Mouse (Mus musculus) left cerebral cortex, postnatal 10 days (tissue): Measurements from ENCODE around the gene Cep85l. TPM values are rescaled to one million over a fixed set of nuclear protein-coding genes. Genes with fewer than 3 reads are reported as not detected.

Experiments used
- DNase-seq, 2 experiments: peaks; one replicate each; pipeline ENCODE4 v3.0.0; 2021 to 2022; ENCODE audit warnings: low spot score in 2 of 2, mixed read lengths in 1 of 2; ENCODE audit errors: extremely low spot score in 1 of 2
- intact Hi-C: fragments of 180-260 bp; cut with DNase I; formaldehyde crosslinking; loops from one replicate; pipeline ENCODE4 v1.15.1; 2025
- total RNA-seq, 2 experiments: library from RNA; stranded (reverse); gene quantifications; 2 replicates each; pipeline ENCODE4 v1.2.3; 2021

The Cep85l gene
- total RNA-seq: 10 to 100 TPM; 16.8 to 17.8 TPM

- DNase-seq: peak; percentile 85 to 94
- intact Hi-C loops: loop anchor here (10.0 kb wide), 1 partner anchor 125 kb away; no protein-coding TSS in a partner anchor
Observed at GRCm38 (mm10) chr10:53379709-53380106, at the start of gene Cep85l. TSS of gene Cep85l (minus strand) at chr10:53379947.

GRCm38 (mm10) chr10:53428695-53429447 is 49.1 kb upstream of the Cep85l start:
- DNase-seq: no peak
- intact Hi-C loops: no loop called here

GRCm38 (mm10) chr10:53426524-53426923 is 46.8 kb upstream of the Cep85l start:
- intact Hi-C loops: no loop called here

GRCm38 (mm10) chr10:53423091-53423490 is 43.3 kb upstream of the Cep85l start:
- no peak for DNase-seq
- intact Hi-C loops: no loop called here

More at GRCm38 (mm10) chr10:53426524-53426923, 46.8 kb upstream of the Cep85l start:
- DNase-seq: no peak

- no peak for DNase-seq
- intact Hi-C loops: no loop called here
Observed at GRCm38 (mm10) chr10:53422206-53422605, 42.5 kb upstream of the Cep85l start.

- intact Hi-C loops: no loop called here
- DNase-seq: no peak
Observed at GRCm38 (mm10) chr10:53421613-53422012, 41.9 kb upstream of the Cep85l start.

- intact Hi-C loops: no loop called here
- DNase-seq: no peak
Observed at GRCm38 (mm10) chr10:53420069-53420468, 40.3 kb upstream of the Cep85l start.

GRCm38 (mm10) chr10:53419139-53419935 is 39.6 kb upstream of the Cep85l start:
- intact Hi-C loops: no loop called here
- no peak for DNase-seq

- intact Hi-C loops: no loop called here
- DNase-seq: no peak
Observed at GRCm38 (mm10) chr10:53417015-53417414, 37.3 kb upstream of the Cep85l start.

GRCm38 (mm10) chr10:53416152-53416712 is 36.5 kb upstream of the Cep85l start:
- intact Hi-C loops: no loop called here
- no peak for DNase-seq

GRCm38 (mm10) chr10:53415252-53415651 is 35.5 kb upstream of the Cep85l start:
- DNase-seq: no peak
- intact Hi-C loops: no loop called here

- peak in 1 of 2 experiments; percentile 37 for DNase-seq
- intact Hi-C loops: no loop called here
Observed at GRCm38 (mm10) chr10:53414092-53415085, 34.6 kb upstream of the Cep85l start.

GRCm38 (mm10) chr10:53412936-53413335 is 33.2 kb upstream of the Cep85l start:
- DNase-seq: no peak
- intact Hi-C loops: no loop called here

GRCm38 (mm10) chr10:53412165-53412564 is 32.4 kb upstream of the Cep85l start:
- intact Hi-C loops: no loop called here
- no peak for DNase-seq

- DNase-seq: no peak
- intact Hi-C loops: no loop called here
Observed at GRCm38 (mm10) chr10:53410831-53411230, 31.1 kb upstream of the Cep85l start.

- no peak for DNase-seq
- intact Hi-C loops: no loop called here
Observed at GRCm38 (mm10) chr10:53407422-53407821, 27.7 kb upstream of the Cep85l start.

GRCm38 (mm10) chr10:53406845-53407244 is 27.1 kb upstream of the Cep85l start:
- intact Hi-C loops: no loop called here
- DNase-seq: no peak

- DNase-seq: no peak
- intact Hi-C loops: no loop called here
Observed at GRCm38 (mm10) chr10:53402293-53402692, 22.5 kb upstream of the Cep85l start.

GRCm38 (mm10) chr10:53399053-53399452 is 19.3 kb upstream of the Cep85l start:
- intact Hi-C loops: no loop called here
- DNase-seq: no peak
